Mouse (Mus musculus) lung, adult 18-20 months (tissue): Measurements from ENCODE around the gene Cited4.

Experiments
- DNase-seq, 2 experiments: peaks; one replicate each; pipeline ENCODE4 v3.0.0; 2022; ENCODE audit warnings: mixed read lengths in 2 of 2

The Cited4 gene

DNA sequence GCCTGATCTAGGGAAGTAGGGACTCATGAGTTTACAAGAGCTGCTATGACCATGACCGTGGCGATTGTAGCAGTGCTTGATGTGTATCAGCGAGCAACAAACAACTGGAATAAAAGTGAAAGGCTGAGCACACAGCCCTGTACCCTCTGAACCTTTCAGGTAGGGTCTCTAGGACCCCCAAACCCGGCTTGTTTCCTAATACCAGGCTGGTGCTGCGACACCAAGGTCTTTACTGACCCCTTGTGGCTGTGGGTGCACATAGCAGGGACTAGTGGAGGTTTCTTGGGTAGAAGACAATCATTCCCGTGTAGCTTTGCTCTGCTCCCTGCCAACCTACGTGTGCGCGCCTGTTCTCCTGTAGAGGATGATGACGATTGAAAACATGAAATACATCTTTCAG, 15.8 kb downstream of the Cited4 start:
- peak; percentile 42 to 54 for DNase-seq

DNA sequence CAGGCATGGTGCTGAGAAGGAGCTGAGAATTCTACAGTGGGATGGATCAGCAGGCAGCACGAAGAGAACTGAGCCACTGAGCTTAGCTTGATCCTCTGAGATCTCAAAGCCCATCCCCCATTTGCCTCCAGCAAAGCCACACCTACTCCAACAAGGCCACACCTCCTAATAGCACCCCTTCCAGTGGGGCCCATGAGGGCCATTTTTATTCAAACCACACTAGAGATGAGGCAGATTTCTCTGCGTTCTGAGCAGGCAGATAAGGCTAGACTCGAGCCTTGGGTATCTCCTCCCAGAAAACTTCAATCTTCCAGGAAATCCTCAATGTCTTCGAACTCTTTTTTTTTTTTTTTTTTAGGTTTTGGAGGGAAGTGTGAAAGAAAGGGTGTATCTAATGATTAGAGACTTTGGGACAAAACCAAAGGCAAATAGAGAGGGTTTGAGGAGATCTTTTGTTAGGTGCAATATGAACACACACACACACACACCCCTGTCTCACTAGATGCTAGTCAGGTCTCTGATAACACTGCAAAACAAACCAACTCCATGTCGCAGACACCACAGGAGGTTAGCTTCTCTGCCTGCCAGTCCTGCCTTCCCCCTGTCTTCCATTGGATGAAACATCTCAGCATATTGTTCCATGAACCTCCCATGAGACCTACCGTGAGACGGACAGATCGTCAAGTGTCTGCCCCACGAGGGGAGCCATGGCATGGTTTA, 17.1 kb downstream of the Cited4 start:
- DNase-seq, result no peak

DNA sequence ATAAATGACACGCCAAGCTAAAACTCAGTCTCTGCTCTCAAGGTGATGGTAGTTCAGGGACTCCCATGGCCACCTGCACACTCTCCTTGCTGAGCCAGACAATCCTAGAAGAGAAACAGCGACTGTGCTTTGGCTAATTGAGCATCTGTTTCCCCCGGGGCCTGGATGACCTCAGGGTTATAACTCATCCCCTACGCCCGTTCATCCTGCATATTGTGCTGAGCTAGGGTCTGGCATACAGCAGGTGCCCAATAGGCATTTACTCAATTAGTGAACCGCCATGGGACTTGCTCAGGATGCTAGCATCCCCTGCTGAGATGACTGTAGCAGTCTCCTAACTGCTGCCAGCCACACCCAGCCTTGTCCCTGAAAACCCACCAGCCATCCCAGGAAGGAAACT, 20.9 kb downstream of the Cited4 start:
- DNase-seq, result no peak

DNA sequence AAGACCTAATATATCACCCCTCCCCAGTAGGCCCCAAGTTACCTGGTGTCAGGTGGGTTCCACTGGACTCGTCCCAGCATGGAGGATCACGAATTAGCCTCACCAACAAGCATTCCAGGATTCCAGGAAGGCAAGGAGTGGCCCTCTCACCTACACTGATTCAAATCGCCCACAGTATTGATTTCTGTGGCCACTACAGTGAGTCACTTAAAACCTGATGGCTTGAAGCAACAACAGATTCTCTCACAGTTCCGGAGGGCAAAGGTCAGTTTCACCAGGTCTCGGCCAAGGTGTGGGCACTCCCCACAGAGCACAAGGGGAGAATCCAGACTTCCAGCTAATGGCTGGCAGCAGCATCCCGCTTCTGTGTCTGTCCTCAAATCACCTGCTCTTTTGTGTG, 22.9 kb downstream of the Cited4 start:
- no peak for DNase-seq

DNA sequence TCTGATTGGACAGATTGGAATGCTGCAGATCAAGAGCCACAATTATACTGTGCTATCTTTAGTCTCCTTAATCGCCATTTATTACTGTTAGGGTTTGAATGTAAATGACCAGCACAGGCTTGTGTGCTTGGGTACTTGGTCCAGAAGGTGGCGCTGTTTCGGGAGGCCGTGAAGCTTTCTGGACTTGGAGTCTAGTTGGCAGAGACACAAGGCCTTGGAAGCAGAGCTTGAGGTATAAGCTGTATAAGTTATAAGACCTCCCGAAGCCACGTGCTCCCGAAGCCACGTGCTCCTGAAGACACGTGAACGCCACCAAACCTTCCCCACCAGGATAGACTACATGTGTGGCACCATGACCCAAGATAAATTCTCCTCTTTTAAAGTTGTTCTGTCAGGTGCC, 26.3 kb downstream of the Cited4 start:
- peak; percentile 44 to 56 for DNase-seq

DNA sequence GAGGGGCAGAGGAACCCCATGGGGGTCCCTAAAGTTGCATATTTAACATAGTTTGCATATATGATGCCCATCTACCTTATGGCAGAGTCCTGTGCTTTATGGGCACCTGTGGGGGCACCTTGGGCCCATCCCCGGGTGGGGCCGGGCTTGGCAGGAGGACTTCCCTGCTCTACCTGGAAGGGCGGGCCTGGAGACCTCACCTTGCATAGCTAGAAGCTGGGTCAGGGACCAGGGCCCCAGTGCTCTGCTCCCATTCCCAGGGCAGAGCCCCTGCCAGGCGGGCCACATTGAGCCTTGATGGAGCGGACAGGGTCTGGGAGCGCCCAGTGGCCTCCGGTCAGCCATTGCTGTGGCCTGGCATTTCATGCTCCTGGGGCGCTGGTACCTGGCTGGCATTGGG, 31.0 kb downstream of the Cited4 start:
- no peak for DNase-seq

DNA sequence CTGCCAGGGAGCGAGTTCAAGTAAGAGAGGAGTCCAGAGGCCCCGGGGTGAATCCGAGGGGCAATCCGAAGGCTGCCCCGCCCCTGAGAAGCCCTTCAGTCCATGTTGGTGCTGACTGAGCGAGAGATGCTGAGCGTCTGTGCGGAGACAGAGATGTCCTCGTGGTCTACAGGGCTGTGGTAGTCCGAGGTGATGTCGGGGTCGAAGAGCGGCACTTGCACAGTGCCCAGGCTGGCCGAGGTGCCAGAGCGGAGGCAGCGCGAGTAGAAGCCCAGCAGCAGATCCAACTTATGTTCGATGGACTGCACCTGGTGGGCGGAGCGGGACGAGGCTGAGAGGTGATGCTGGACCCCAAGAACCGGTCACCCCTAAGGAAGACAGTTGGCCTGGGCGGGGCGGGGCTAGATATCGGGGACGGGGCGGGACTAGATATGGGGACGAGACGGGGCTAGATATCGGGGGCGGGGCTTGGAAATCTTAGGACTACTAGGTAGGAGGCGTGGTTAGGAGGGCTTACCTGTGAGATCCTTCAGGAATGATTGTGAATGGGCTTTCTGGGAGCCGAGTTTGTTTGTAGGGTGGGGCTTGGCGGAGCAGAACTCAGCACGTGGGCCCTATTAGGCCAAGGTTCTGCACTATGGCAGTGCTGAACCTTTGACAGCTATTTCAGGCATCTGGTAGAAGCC, 31.6 kb downstream of the Cited4 start:
- peak in 1 of 2 experiments; percentile 11 for DNase-seq

DNA sequence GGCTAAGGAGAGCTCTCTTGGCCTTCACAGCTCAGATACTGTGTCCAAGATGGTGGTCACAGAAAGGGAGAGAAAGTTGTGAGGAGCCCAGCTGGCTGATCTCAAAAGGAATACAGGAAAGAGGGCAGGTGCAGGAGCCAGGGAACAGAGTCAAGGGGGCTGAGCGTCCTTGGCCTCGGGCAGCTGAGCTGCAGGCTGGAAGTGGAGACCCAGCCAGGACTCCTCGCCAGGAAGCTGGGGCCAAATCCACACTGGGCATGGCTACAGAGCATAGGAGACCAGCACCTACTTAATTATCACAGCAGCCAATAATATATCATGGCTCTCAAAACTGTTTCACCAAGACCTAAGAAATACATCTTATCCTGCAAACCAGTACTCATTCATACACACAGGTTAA, 34.8 kb downstream of the Cited4 start:
- DNase-seq, result no peak

DNA sequence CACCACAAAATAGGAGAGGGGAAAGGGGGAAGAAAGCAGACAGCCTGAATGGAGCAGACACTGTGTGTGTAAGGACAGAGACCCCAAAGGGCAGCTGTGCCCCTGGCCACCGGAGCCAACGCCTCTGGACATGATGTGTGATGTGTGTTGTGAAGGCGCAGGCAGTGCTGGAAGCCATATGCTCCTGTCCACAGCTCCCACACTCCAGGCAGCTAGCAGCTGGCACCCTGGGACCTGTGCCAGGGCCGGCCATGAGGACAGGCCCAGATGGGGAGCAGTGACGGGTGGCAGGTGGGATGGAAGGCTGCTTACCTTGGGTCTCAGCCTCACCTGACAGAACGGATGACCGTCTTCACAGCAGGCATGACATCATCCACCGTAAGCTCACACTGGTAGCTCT, 35.7 kb downstream of the Cited4 start:
- DNase-seq, result no peak

DNA sequence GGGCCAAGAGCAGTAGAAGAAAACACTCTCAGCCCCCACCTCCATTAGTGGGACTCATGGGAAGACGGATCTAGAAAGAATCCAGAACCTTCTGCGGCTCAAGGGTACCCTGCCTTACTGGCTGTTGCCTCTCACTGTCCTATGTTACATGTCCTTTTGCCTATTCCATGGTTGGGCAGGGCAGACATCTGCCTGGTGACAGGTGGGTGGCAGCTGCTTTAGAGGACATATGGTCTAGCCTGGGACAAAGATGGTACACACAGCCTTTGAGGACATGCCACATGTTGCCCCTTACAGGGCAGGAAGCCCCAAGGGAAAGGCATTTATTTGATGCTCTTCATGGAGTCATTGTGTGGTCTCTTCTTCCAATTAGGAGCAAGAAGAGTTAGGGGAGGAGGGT, 36.1 kb downstream of the Cited4 start:
- no peak for DNase-seq

DNA sequence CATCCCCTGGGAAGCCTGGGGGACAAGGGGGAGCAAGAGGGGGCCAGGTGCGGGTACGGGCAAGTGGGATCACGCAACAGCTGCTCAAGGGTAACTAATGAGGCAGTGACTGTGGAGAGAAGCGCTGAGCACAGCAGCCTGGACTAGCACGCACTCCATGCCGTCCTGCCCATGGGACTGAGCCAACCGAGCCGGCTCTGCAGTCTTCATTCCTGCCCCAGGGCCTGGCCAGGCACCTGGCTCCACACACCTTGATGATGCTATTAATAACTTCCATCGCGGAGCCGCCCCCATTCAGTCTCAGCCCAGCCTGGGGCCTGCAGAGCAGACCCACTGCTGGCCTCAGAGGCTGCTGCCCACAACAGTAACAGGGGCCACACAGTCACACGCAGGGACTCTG, 45.9 kb downstream of the Cited4 start:
- no peak for DNase-seq

DNA sequence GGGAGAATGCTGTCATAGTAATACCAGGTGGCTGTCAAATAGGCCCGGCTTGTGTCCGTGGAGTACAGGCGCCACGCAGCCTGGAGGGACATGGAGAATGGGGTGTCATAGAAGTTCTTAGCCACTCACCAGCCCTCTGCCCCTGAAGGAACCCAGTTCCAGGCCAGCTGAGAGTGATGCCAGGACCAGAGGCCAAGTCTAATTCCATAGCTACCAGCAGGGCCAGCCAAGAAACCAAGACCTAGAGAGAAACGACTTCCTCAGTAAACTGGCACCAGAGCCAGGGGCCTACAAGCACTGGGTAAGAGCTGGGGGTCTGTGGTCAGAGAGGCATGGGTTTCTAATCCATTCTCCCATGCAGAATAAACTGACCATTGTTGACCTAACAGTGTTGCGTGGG, 46.6 kb downstream of the Cited4 start:
- no peak for DNase-seq

DNA sequence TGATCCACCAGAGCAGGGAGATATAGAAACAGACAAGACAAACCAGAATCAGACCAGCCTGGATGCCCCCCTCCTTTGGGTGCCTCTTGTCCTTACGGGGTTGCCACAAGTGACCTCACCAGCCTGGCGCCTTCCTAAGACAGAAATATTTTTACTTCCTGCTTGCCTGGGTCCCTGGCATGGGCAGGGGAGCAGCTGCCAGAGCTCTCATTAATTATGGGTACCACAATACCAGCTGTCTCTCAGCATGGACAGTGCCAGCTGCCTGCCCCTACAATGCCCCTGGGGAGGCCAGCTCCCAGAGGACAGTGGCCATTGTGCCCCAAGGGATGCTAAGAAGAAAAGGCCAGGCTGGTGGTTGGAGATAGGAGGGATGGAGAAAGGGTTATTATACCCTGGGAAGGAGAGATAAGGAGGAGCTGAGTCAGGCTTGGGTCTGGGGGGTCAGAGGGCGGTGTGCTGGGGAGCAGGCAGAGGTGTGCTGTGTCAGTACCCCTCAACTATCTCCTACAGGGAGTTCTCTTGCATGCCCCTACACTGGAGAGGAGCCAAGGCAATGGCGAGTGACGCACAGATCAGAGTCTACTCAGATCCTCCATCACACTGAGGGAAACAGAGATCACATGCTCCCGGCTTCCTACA, 47.6 kb downstream of the Cited4 start:
- no peak for DNase-seq

DNA sequence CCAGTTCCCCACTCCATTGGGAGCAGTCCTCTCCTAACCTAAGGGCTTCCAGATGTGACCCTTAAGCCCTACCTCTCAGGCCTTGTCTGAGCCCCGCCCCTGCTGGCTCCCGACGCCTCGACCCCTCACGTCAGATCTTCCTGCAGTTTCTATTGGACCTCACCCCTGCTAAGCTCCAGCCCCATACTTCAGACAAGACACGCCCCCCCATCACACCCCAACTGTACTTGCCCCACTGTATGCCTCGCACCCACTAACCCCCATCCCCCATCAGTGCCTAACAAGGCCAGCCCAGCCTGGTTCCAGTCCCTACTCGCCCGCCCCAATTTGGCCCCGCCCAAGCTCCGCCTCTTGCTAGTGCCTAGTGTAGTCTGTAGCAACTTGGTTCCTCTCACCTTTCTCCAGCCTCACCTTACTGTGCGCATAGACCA, 49.8 kb downstream of the Cited4 start:
- DNase-seq, result peak; percentile 74 to 85

DNA sequence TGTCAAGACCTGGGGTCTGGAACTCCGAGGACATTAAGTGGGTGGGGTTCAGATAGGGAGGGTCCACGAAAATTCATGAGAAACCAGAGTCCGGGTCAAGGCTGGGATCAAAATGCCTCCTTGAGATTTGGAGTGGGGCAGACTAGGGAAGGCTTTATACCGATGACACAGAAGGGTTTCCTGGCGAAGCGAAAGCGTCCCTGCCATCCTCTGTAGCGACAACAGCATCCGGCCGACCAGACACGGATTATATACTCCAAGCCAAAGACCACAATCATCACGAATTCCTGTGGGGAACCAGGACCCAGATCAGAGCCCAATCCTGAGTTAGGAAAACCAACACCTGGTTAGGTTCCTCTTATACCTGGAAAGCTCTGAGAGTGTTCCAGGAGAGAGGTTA, 50.4 kb downstream of the Cited4 start:
- DNase-seq, result no peak
